Mouse (Mus musculus) thymus, adult 2 months (tissue): ENCODE data around the gene Acot1.
"Not testable (repeated sequence)": the region's sequence is repeated elsewhere in the genome, so short reads cannot be mapped to it uniquely, and the experiment has no call there.

Experiments used
- CTCF ChIP-seq: fragments of 200-500 bp; IDR thresholded peaks from 2 replicates; pipeline ENCODE4 v1.5.1; 2012; ENCODE audit warnings: mild to moderate bottlenecking, control low read depth, low read length, moderate library complexity, borderline replicate concordance; ENCODE audit not compliant: control insufficient read depth, poor library complexity, insufficient read depth; ENCODE audit errors: extremely low read depth
- POLR2A ChIP-seq: fragments of 200-500 bp; IDR thresholded peaks from 2 replicates; pipeline ENCODE4 v1.6.1; 2012; ENCODE audit warnings: mild to moderate bottlenecking, low read length, control low read depth, moderate library complexity; ENCODE audit not compliant: control insufficient read depth, poor library complexity, insufficient read depth; ENCODE audit errors: extremely low read depth

- not testable (repeated sequence) for TF ChIP-seq POLR2A, CTCF
Measured at GRCm38 (mm10) chr12:84028328-84028727, 19.0 kb downstream of the Acot1 start.
